Comparison of ENCODE assay signal across 10 mouse cellular contexts in the genomic region with DNA sequence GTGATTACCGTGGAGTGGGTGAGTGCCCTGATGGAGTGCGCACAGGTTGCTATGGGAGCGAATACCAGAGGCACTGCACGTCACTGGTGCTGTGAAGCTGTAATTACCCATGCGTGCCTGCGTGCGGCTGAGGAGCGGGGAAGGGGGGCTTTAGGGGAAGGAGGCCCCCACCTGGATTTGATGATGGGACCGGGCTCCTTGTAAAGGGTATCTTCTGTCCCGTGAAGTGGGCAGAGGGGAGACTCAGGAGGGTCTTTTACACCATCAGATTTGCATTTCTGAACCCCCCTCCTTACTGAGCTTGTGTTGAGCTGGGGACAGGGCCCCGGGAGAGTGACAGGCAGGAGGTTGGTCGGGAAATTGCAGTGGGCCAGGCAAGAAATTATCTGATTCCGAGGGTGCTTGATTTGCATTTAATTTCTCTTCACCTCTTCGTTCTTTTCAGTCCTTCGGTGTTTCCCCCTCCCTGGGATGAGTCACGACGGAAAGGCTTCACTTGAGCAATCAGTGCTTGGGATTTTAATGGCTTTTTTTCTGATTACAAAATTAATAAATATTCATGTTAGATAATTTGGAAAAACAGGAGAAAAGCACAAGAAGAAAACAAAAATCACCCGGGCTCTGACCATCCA. TPM values are rescaled to one million over a fixed set of nuclear protein-coding genes. Genes with fewer than 3 reads are reported as not detected.
DNase-seq lines count a peak whose midpoint lies in the region; ATAC-seq and TF ChIP-seq lines count a peak whose summit lies in the region.
"Had no signal": no experiment of that assay in that cellular context is flagged by ENCODE, and none has a peak within 500 bp of the region (broad histone marks: within the 10 kb centered on the region; RNA-seq: fewer than 3 reads in every experiment).

No protein-coding gene starts in this region.

- peak overlapping the region; percentile 27; the same call in 1 of the 2 replicates for H3K4me2 ChIP-seq in intestine, postnatal 0 days (replicated peaks; ENCODE audit: low read depth)
- H3K4me2 ChIP-seq in stomach, embryonic 15.5 days: peak overlapping the region; percentile 32

- WGBS in intestine, postnatal 0 days: 37% methylated on average over 18 of the region's 18 CpGs
- WGBS in stomach, embryonic 15.5 days: 25% methylated on average over 18 of the region's 18 CpGs

- no peak for ATAC-seq in intestine, postnatal 0 days
- peak; percentile 31; the same call in 1 of the 2 replicates for ATAC-seq in stomach, embryonic 15.5 days (ENCODE audit: insufficient read depth, low FRiP score, low read depth)

- H3K9me3 ChIP-seq in intestine, postnatal 0 days (ENCODE audit: control insufficient read depth): no peaks in the 10 kb centered on the region
- no peaks in the 10 kb centered on the region for H3K9me3 ChIP-seq in stomach, embryonic 15.5 days

- TF ChIP-seq CTCF in intestine, postnatal 0 days (IDR thresholded peaks at IDR 0.05; ENCODE audit: low read depth): peak; percentile 25; the same call in 1 of the 2 replicates

- no peak overlapping the region for H3K4me3 ChIP-seq in intestine, postnatal 0 days (ENCODE audit: low read depth, low read length)
- H3K4me3 ChIP-seq in stomach, embryonic 15.5 days (replicated peaks): 0 out of 2 replicates have a peak overlapping the region, but pooled peaks have one; percentile 0

- no peaks in the 10 kb centered on the region for H3K4me1 ChIP-seq in intestine, postnatal 0 days (replicated peaks; ENCODE audit: control insufficient read depth, insufficient read depth, low read length)
- peaks cover 20% of the 10 kb centered on the region for H3K4me1 ChIP-seq in stomach, embryonic 15.5 days

- H3K36me3 ChIP-seq in intestine, postnatal 0 days (ENCODE audit: control insufficient read depth, insufficient read depth): no peaks in the 10 kb centered on the region
- H3K36me3 ChIP-seq in stomach, embryonic 15.5 days: no peaks in the 10 kb centered on the region

- peaks cover 3% of the 10 kb centered on the region; the same call in 1 of the 2 replicates for H3K27me3 ChIP-seq in intestine, postnatal 0 days (replicated peaks; ENCODE audit: control insufficient read depth, insufficient read depth, low read length)
- H3K27me3 ChIP-seq in stomach, embryonic 15.5 days (replicated peaks): no peaks in the 10 kb centered on the region

- no peak overlapping the region for H3K27ac ChIP-seq in intestine, postnatal 0 days (ENCODE audit: low read depth, low read length)
- H3K27ac ChIP-seq in stomach, embryonic 15.5 days: no peak overlapping the region

- H3K9ac ChIP-seq in intestine, postnatal 0 days (ENCODE audit: low read depth, low read length): no peak overlapping the region
- no peak overlapping the region for H3K9ac ChIP-seq in stomach, embryonic 15.5 days

- peak; percentile 18 for DNase-seq in adrenal gland, adult 8-10 months
- no peak for DNase-seq in adrenal gland, postnatal 4 days (ENCODE audit: low spot score in 2 of 2)
- peak; percentile 21 for DNase-seq in urinary bladder, postnatal 14 days (ENCODE audit: low spot score)
- no peak for DNase-seq in urinary bladder, postnatal 10 days (ENCODE audit: low spot score)
- DNase-seq in mesoderm, embryonic 11.5 days (ENCODE audit: low read depth, low spot score): peak; percentile 81
- no peak for DNase-seq in ovary, adult 18-20 months (ENCODE audit: low spot score)

RNA-seq across cellular contexts. Expression of gene Cpa5, which starts 7.3 kb away (rescaled TPM):
- total RNA-seq in adrenal gland, adult 8-10 months (2022): not detected
- not detected for total RNA-seq in adrenal gland, postnatal 4 days (2021)
- not detected in 2 replicates for polyA plus RNA-seq in intestine, postnatal 0 days (2015; fragmentation: Nextera tagmentation; extraction: Ambion mirVana)
- 0.14 and 0.21 TPM in 2 replicates for polyA plus RNA-seq in stomach, embryonic 15.5 days (2015; fragmentation: Nextera tagmentation; extraction: Ambion mirVana)
- total RNA-seq: gastrocnemius, postnatal 36 days had no signal
- polyA plus RNA-seq: C2C12 had no signal

RNA-seq across cellular contexts. Expression of gene Cpa1, which starts 20.9 kb away (rescaled TPM):
- total RNA-seq in adrenal gland, adult 8-10 months (2022): not detected
- 100 to 1,000 TPM in 1 of 2 experiments, under 1 TPM in 1; 0.96 to 609 TPM for total RNA-seq in adrenal gland, postnatal 4 days (2021)
- polyA plus RNA-seq in intestine, postnatal 0 days (2015; fragmentation: Nextera tagmentation; extraction: Ambion mirVana): 3.5 and 4.1 TPM in 2 replicates
- 732 and 1,077 TPM in 2 replicates for polyA plus RNA-seq in stomach, embryonic 15.5 days (2015; fragmentation: Nextera tagmentation; extraction: Ambion mirVana)
- total RNA-seq: gastrocnemius, postnatal 36 days had no signal
- polyA plus RNA-seq: C2C12 had no signal

RNA-seq across cellular contexts. Expression of gene Cpa4, which starts 49.9 kb away (rescaled TPM):
- 1 to 10 TPM; 1.3 to 3.0 (median 2.0) TPM for total RNA-seq in adrenal gland, adult 8-10 months (2022)
- total RNA-seq in adrenal gland, postnatal 4 days (2021): 1 to 10 TPM; 2.9 to 3.2 TPM
- 0.04 and 0.07 TPM in 2 replicates for polyA plus RNA-seq in intestine, postnatal 0 days (2015; fragmentation: Nextera tagmentation; extraction: Ambion mirVana)
- polyA plus RNA-seq in stomach, embryonic 15.5 days (2015; fragmentation: Nextera tagmentation; extraction: Ambion mirVana): 0.83 TPM in 2 replicates
- total RNA-seq: gastrocnemius, postnatal 36 days had no signal
- polyA plus RNA-seq: C2C12 had no signal

Comparison
In these comparisons a context has a peak if more than half of its experiments do, and no peak if none do; other contexts are left out.
1. DNase-seq: peak in adrenal gland, adult 8-10 months (single experiment), urinary bladder, postnatal 14 days (single experiment) and mesoderm, embryonic 11.5 days (single experiment); none in adrenal gland, postnatal 4 days (0 of 2), urinary bladder, postnatal 10 days (single experiment) and ovary, adult 18-20 months (single experiment).